Mouse (Mus musculus): ENCODE results near the gene Tmod3. TPM values are rescaled to one million over a fixed set of nuclear protein-coding genes. Genes with fewer than 3 reads are reported as not detected.

Gene Tmod3
- polyA plus RNA-seq, 2 experiments, result 9.1 to 23.8 TPM

- peaks cover 2 to 8% of the 10 kb centered on the region in 2 experiments; a peak in 2 of 4 replicates for H3K4me1 ChIP-seq (replicated peaks; ENCODE audit: control insufficient read depth in 2 of 2, insufficient read depth in 2 of 2, low read length in 1 of 2)
- ATAC-seq (ENCODE audit: insufficient read depth), result no peak
- no peak for TF ChIP-seq CTCF (IDR thresholded peaks at IDR 0.05; ENCODE audit: low read depth)
- no peak overlapping the region for H3K27ac ChIP-seq
- no peaks in the 10 kb centered on the region for H3K27me3 ChIP-seq (ENCODE audit: control insufficient read depth, insufficient read depth, low read length)
- H3K4me3 ChIP-seq (ENCODE audit: insufficient read depth in 1 of 2, low read depth in 2 of 2, low read length in 2 of 2), result no peak overlapping the region
- H3K9ac ChIP-seq (replicated peaks), result no peak overlapping the region
- 75% methylated on average over 5 of the region's 5 CpGs for WGBS (ENCODE audit: insufficient replicate concordance)
- no peak overlapping the region for H3K4me2 ChIP-seq (ENCODE audit: low read depth)
- no peaks in the 10 kb centered on the region for H3K9me3 ChIP-seq (ENCODE audit: control insufficient read depth, low read length)
- no peak for DNase-seq (ENCODE audit: low read depth in 3 of 3, low spot score in 3 of 3)
- H3K36me3 ChIP-seq (replicated peaks; ENCODE audit: control insufficient read depth, insufficient read depth, low read depth), result no peaks in the 10 kb centered on the region; the same call in 1 of the 2 replicates
Measured at GRCm38 (mm10) chr9:75529358-75529757, 30.1 kb downstream of the Tmod3 start.

- peaks cover 2 to 8% of the 10 kb centered on the region in 2 experiments; a peak in 2 of 4 replicates for H3K4me1 ChIP-seq (replicated peaks; ENCODE audit: control insufficient read depth in 2 of 2, insufficient read depth in 2 of 2, low read length in 1 of 2)
- no peak overlapping the region for H3K4me2 ChIP-seq (ENCODE audit: low read depth)
- no peak overlapping the region for H3K9ac ChIP-seq (replicated peaks)
- TF ChIP-seq CTCF (IDR thresholded peaks at IDR 0.05; ENCODE audit: low read depth) (peak; percentile 36; the same call in 1 of the 2 replicates), EP300 (IDR thresholded peaks at IDR 0.05; ENCODE audit: low read depth) (no peak)
- H3K27ac ChIP-seq, result no peak overlapping the region
- ATAC-seq (ENCODE audit: insufficient read depth) (peak; percentile 41; the same call in 1 of the 2 replicates), DNase-seq (ENCODE audit: low read depth in 3 of 3, low spot score in 3 of 3) (no peak)
- H3K9me3 ChIP-seq (ENCODE audit: control insufficient read depth, low read length), result no peaks in the 10 kb centered on the region
- H3K4me3 ChIP-seq (ENCODE audit: insufficient read depth in 1 of 2, low read depth in 2 of 2, low read length in 2 of 2), result no peak overlapping the region
- H3K27me3 ChIP-seq (ENCODE audit: control insufficient read depth, insufficient read depth, low read length), result no peaks in the 10 kb centered on the region
- H3K36me3 ChIP-seq (replicated peaks; ENCODE audit: control insufficient read depth, insufficient read depth, low read depth), result no peaks in the 10 kb centered on the region; the same call in 1 of the 2 replicates
- 90% methylated on average over 9 of the region's 9 CpGs for WGBS (ENCODE audit: insufficient replicate concordance)
Measured at GRCm38 (mm10) chr9:75528096-75528495, 31.4 kb downstream of the Tmod3 start.

- H3K27ac ChIP-seq, result no peak overlapping the region; the same call in 1 of the 2 replicates
- H3K9ac ChIP-seq (replicated peaks), result no peak overlapping the region; the same call in 1 of the 2 replicates
- ATAC-seq (ENCODE audit: insufficient read depth) (peak; percentile 97), DNase-seq (ENCODE audit: low read depth in 3 of 3, low spot score in 3 of 3) (peak; percentile 61 to 69 (median 67))
- 59% methylated on average over 13 of the region's 13 CpGs for WGBS (ENCODE audit: insufficient replicate concordance)
- H3K4me3 ChIP-seq (ENCODE audit: insufficient read depth in 1 of 2, low read depth in 2 of 2, low read length in 2 of 2), result no peak overlapping the region
- peak overlapping the region; percentile 24; the same call in 1 of the 2 replicates for H3K4me2 ChIP-seq (ENCODE audit: low read depth)
- no peaks in the 10 kb centered on the region for H3K27me3 ChIP-seq (ENCODE audit: control insufficient read depth, insufficient read depth, low read length)
- H3K36me3 ChIP-seq (replicated peaks; ENCODE audit: control insufficient read depth, insufficient read depth, low read depth), result no peaks in the 10 kb centered on the region; the same call in 1 of the 2 replicates
- TF ChIP-seq EP300 (IDR thresholded peaks at IDR 0.05; ENCODE audit: low read depth) (peak; percentile 60), CTCF (IDR thresholded peaks at IDR 0.05; ENCODE audit: low read depth) (no peak)
- no peaks in the 10 kb centered on the region for H3K9me3 ChIP-seq (ENCODE audit: control insufficient read depth, low read length)
- H3K4me1 ChIP-seq (replicated peaks; ENCODE audit: control insufficient read depth in 2 of 2, insufficient read depth in 2 of 2, low read length in 1 of 2), result peaks cover 2 to 8% of the 10 kb centered on the region in 2 experiments; a peak in 2 of 4 replicates
Measured at GRCm38 (mm10) chr9:75527368-75528059, 31.9 kb downstream of the Tmod3 start.

- no peak for ATAC-seq (ENCODE audit: insufficient read depth)
- no peak overlapping the region for H3K4me3 ChIP-seq (ENCODE audit: insufficient read depth in 1 of 2, low read depth in 2 of 2, low read length in 2 of 2)
- DNase-seq (ENCODE audit: low read depth in 3 of 3, low spot score in 3 of 3), result no peak
- WGBS (ENCODE audit: insufficient replicate concordance), result 61% methylated on average over 6 of the region's 6 CpGs
- no peak overlapping the region for H3K27ac ChIP-seq
- no peak overlapping the region for H3K4me2 ChIP-seq (ENCODE audit: low read depth)
- no peaks in the 10 kb centered on the region for H3K36me3 ChIP-seq (replicated peaks; ENCODE audit: control insufficient read depth, insufficient read depth, low read depth)
- H3K4me1 ChIP-seq (replicated peaks; ENCODE audit: control insufficient read depth in 2 of 2, insufficient read depth in 2 of 2, low read length in 1 of 2), result peaks cover 2 to 8% of the 10 kb centered on the region in 2 experiments; a peak in 2 of 4 replicates
- TF ChIP-seq EP300 (IDR thresholded peaks at IDR 0.05; ENCODE audit: low read depth) (no peak), CTCF (IDR thresholded peaks at IDR 0.05; ENCODE audit: low read depth) (no peak)
- no peak overlapping the region for H3K9ac ChIP-seq (replicated peaks)
- no peaks in the 10 kb centered on the region for H3K9me3 ChIP-seq (ENCODE audit: control insufficient read depth, low read length)
- H3K27me3 ChIP-seq (ENCODE audit: control insufficient read depth, insufficient read depth, low read length), result no peaks in the 10 kb centered on the region
Measured at GRCm38 (mm10) chr9:75523646-75524045, 35.8 kb downstream of the Tmod3 start.

GRCm38 (mm10) chr9:75522217-75522616 lies 37.2 kb downstream of the Tmod3 start:
- ATAC-seq (ENCODE audit: insufficient read depth), result no peak
- no peak overlapping the region for H3K27ac ChIP-seq
- H3K36me3 ChIP-seq (replicated peaks; ENCODE audit: control insufficient read depth, insufficient read depth, low read depth), result no peaks in the 10 kb centered on the region
- H3K4me1 ChIP-seq (replicated peaks; ENCODE audit: control insufficient read depth in 2 of 2, insufficient read depth in 2 of 2, low read length in 1 of 2), result peaks cover 0 to 1% of the 10 kb centered on the region in 2 experiments; a peak in 2 of 4 replicates
- no peak overlapping the region for H3K9ac ChIP-seq (replicated peaks)
- no peak overlapping the region for H3K4me2 ChIP-seq (ENCODE audit: low read depth)
- H3K27me3 ChIP-seq (ENCODE audit: control insufficient read depth, insufficient read depth, low read length), result no peaks in the 10 kb centered on the region
- 74% methylated on average over 2 of the region's 2 CpGs for WGBS (ENCODE audit: insufficient replicate concordance)
- no peak overlapping the region for H3K4me3 ChIP-seq (ENCODE audit: insufficient read depth in 1 of 2, low read depth in 2 of 2, low read length in 2 of 2)
- TF ChIP-seq CTCF (IDR thresholded peaks at IDR 0.05; ENCODE audit: low read depth) (no peak), EP300 (IDR thresholded peaks at IDR 0.05; ENCODE audit: low read depth) (no peak)
- H3K9me3 ChIP-seq (ENCODE audit: control insufficient read depth, low read length), result no peaks in the 10 kb centered on the region
- DNase-seq (ENCODE audit: low read depth in 3 of 3, low spot score in 3 of 3), result no peak

All from liver, embryonic 14.5 days (tissue).